Mouse (Mus musculus) CH12.LX (cell line): ENCODE results near the gene Dcun1d5. TPM values are rescaled to one million over a fixed set of nuclear protein-coding genes. Genes with fewer than 3 reads are reported as not detected.

ENCODE experiments used
- polyA plus RNA-seq: library from polyadenylated mRNA; unstranded; fragments of >175 nt; gene quantifications from 2 replicates; pipeline ENCODE4 v1.2.1, GENCODE M21; 2012; ENCODE audit warnings: low read depth; ENCODE audit not compliant: insufficient read length
- total RNA-seq, 2 experiments: library from RNA; depleted of rRNA; stranded (reverse); fragments of 300-350 nt in 1 of 2; fragments of >200 nt in 1 of 2; gene quantifications; 2 replicates each; pipeline ENCODE4 v1.2.3; 2012 to 2014

Dcun1d5 gene
- total and polyA plus RNA-seq, 3 experiments: 72.6 to 251 (median 246) TPM

Other genes starting within 250 kb of the Dcun1d5 start
- gene Dync2h1, start 74 bp upstream of the Dcun1d5 start, total RNA-seq (2012; rRNA removed): 4.7 and 4.9 TPM in 2 replicates
- gene Dync2h1, start 74 bp upstream of the Dcun1d5 start, total RNA-seq (2014; rRNA removed): 2.9 and 3.5 TPM in 2 replicates
- 3.5 and 4.0 TPM in 2 replicates for gene Dync2h1, start 74 bp upstream of the Dcun1d5 start, polyA plus RNA-seq
- not detected in 2 replicates for gene Mmp13, start 88.0 kb downstream of the Dcun1d5 start, total RNA-seq (2012; rRNA removed)
- not detected in 2 replicates for gene Mmp13, start 88.0 kb downstream of the Dcun1d5 start, total RNA-seq (2014; rRNA removed)
- not detected in 2 replicates for gene Mmp13, start 88.0 kb downstream of the Dcun1d5 start, polyA plus RNA-seq
- not detected in 2 replicates for gene Mmp12, start 159.9 kb downstream of the Dcun1d5 start, total RNA-seq (2012; rRNA removed)
- 0.11 TPM in 1 of 2 replicates, not detected in the other for gene Mmp12, start 159.9 kb downstream of the Dcun1d5 start, total RNA-seq (2014; rRNA removed)
- gene Mmp12, start 159.9 kb downstream of the Dcun1d5 start, polyA plus RNA-seq: not detected in 2 replicates
- gene Mmp1b, start 203.5 kb downstream of the Dcun1d5 start, total RNA-seq (2012; rRNA removed): not detected in 2 replicates
- not detected in 2 replicates for gene Mmp1b, start 203.5 kb downstream of the Dcun1d5 start, total RNA-seq (2014; rRNA removed)
- gene Mmp1b, start 203.5 kb downstream of the Dcun1d5 start, polyA plus RNA-seq: 0.16 TPM in 1 of 2 replicates, not detected in the other